19 mouse cellular contexts compared by ENCODE assay signal in the genomic region with DNA sequence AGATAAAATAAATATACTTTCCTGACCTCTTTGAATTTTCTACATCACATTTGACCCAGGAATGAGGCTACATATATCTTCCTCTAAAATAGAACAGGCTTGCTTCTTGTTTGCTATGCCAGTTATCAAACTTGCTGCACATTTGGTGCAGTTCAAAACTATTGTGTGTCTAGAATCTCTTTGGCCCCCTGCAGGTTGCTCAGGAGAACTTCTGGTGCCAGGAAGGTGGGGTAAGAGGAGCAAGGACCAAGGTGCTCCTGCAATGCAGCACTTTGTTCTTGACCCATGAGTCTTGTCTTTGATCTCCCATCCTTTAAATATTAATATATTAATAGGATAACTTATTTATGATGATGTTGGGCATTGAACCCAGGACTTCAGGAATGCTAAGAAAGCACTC.
DNase-seq lines count a peak whose midpoint lies in the region; ATAC-seq and TF ChIP-seq lines count a peak whose summit lies in the region.
"Had no signal": no experiment of that assay in that cellular context is flagged by ENCODE, and none has a peak within 500 bp of the region (broad histone marks: within the 10 kb centered on the region; RNA-seq: fewer than 3 reads in every experiment).

No protein-coding gene starts in this region.

- TF ChIP-seq CTCF in forebrain, postnatal 0 days (IDR thresholded peaks at IDR 0.05; ENCODE audit: low read depth), result peak; percentile 38
- TF ChIP-seq CTCF in liver, embryonic 14.5 days (IDR thresholded peaks at IDR 0.05; ENCODE audit: low read depth), result peak; percentile 30
- TF ChIP-seq CTCF in liver, postnatal 0 days (IDR thresholded peaks at IDR 0.05; ENCODE audit: low read depth), result no peak

- H3K4me2 ChIP-seq in forebrain, postnatal 0 days (ENCODE audit: low read depth), result no peak overlapping the region
- H3K4me2 ChIP-seq in forebrain, embryonic 12.5 days, result no peak overlapping the region
- no peak overlapping the region for H3K4me2 ChIP-seq in liver, embryonic 14.5 days (ENCODE audit: low read depth)
- H3K4me2 ChIP-seq in liver, postnatal 0 days (ENCODE audit: low read depth, low read length), result no peak overlapping the region
- H3K4me2 ChIP-seq in hindbrain, embryonic 16.5 days (ENCODE audit: low read length), result no peak overlapping the region
- H3K4me2 ChIP-seq: midbrain, embryonic 15.5 days; neural tube, embryonic 12.5 days; stomach, embryonic 15.5 days had no signal

- no peaks in the 10 kb centered on the region for H3K9me3 ChIP-seq in forebrain, postnatal 0 days (ENCODE audit: low read length)
- H3K9me3 ChIP-seq in forebrain, embryonic 12.5 days, result no peaks in the 10 kb centered on the region
- H3K9me3 ChIP-seq in liver, embryonic 14.5 days (ENCODE audit: control insufficient read depth, low read length), result no peaks in the 10 kb centered on the region
- H3K9me3 ChIP-seq in liver, postnatal 0 days (ENCODE audit: low read length), result no peaks in the 10 kb centered on the region
- H3K9me3 ChIP-seq in hindbrain, embryonic 16.5 days (ENCODE audit: control insufficient read depth, low read length), result no peaks in the 10 kb centered on the region
- H3K9me3 ChIP-seq: midbrain, embryonic 15.5 days; neural tube, embryonic 12.5 days; stomach, embryonic 15.5 days had no signal

- no peak overlapping the region for H3K4me3 ChIP-seq in forebrain, postnatal 0 days (ENCODE audit: low read depth, low read length)
- no peak overlapping the region for H3K4me3 ChIP-seq in forebrain, embryonic 12.5 days (replicated peaks)
- no peak overlapping the region for H3K4me3 ChIP-seq in liver, embryonic 14.5 days (ENCODE audit: insufficient read depth in 1 of 2, low read depth in 2 of 2, low read length in 2 of 2)
- no peak overlapping the region for H3K4me3 ChIP-seq in liver, postnatal 0 days (ENCODE audit: low read depth, low read length)
- H3K4me3 ChIP-seq in hindbrain, embryonic 16.5 days (ENCODE audit: low read length), result no peak overlapping the region
- H3K4me3 ChIP-seq: erythroblast, embryonic 14.5 days; midbrain, embryonic 15.5 days; neural tube, embryonic 12.5 days; stomach, embryonic 15.5 days had no signal

- H3K36me3 ChIP-seq in forebrain, postnatal 0 days (ENCODE audit: insufficient read depth), result no peaks in the 10 kb centered on the region
- H3K36me3 ChIP-seq in forebrain, embryonic 12.5 days (replicated peaks), result no peaks in the 10 kb centered on the region
- no peaks in the 10 kb centered on the region for H3K36me3 ChIP-seq in liver, embryonic 14.5 days (replicated peaks; ENCODE audit: control insufficient read depth, insufficient read depth, low read depth)
- no peaks in the 10 kb centered on the region for H3K36me3 ChIP-seq in liver, postnatal 0 days (replicated peaks; ENCODE audit: insufficient read depth, low read length)
- no peaks in the 10 kb centered on the region for H3K36me3 ChIP-seq in hindbrain, embryonic 16.5 days (ENCODE audit: control insufficient read depth, insufficient read depth, low read length)
- H3K36me3 ChIP-seq: midbrain, embryonic 15.5 days; neural tube, embryonic 12.5 days; stomach, embryonic 15.5 days had no signal

- peaks cover 20% of the 10 kb centered on the region for H3K4me1 ChIP-seq in forebrain, postnatal 0 days (ENCODE audit: insufficient read depth)
- peaks cover 32% of the 10 kb centered on the region for H3K4me1 ChIP-seq in forebrain, embryonic 12.5 days
- no peaks in the 10 kb centered on the region for H3K4me1 ChIP-seq in liver, embryonic 14.5 days (replicated peaks; ENCODE audit: control insufficient read depth in 2 of 2, insufficient read depth in 2 of 2, low read length in 1 of 2)
- no peaks in the 10 kb centered on the region for H3K4me1 ChIP-seq in liver, postnatal 0 days (ENCODE audit: insufficient read depth)
- peaks cover 20% of the 10 kb centered on the region for H3K4me1 ChIP-seq in hindbrain, embryonic 16.5 days (ENCODE audit: control insufficient read depth, insufficient read depth, low read depth, low read length)
- H3K4me1 ChIP-seq: stomach, embryonic 15.5 days had no signal

- TF ChIP-seq EP300 in liver, embryonic 14.5 days (IDR thresholded peaks at IDR 0.05; ENCODE audit: low read depth), result no peak
- TF ChIP-seq EP300 in liver, postnatal 0 days (IDR thresholded peaks at IDR 0.05; ENCODE audit: low read depth), result no peak

- no peak overlapping the region for H3K9ac ChIP-seq in forebrain, postnatal 0 days
- H3K9ac ChIP-seq in forebrain, embryonic 12.5 days, result no peak overlapping the region
- H3K9ac ChIP-seq in liver, embryonic 14.5 days (replicated peaks), result no peak overlapping the region; the same call in 1 of the 2 replicates
- H3K9ac ChIP-seq in liver, postnatal 0 days (replicated peaks), result no peak overlapping the region
- no peak overlapping the region for H3K9ac ChIP-seq in hindbrain, embryonic 16.5 days (ENCODE audit: low read depth, low read length)
- H3K9ac ChIP-seq: midbrain, embryonic 15.5 days; neural tube, embryonic 12.5 days; stomach, embryonic 15.5 days had no signal

- H3K27ac ChIP-seq in forebrain, postnatal 0 days (ENCODE audit: low read depth, low read length), result no peak overlapping the region
- H3K27ac ChIP-seq in forebrain, embryonic 12.5 days, result no peak overlapping the region
- H3K27ac ChIP-seq in liver, embryonic 14.5 days, result no peak overlapping the region
- H3K27ac ChIP-seq in liver, postnatal 0 days (ENCODE audit: low read depth), result no peak overlapping the region
- H3K27ac ChIP-seq in hindbrain, embryonic 16.5 days (ENCODE audit: low read depth, low read length), result no peak overlapping the region
- H3K27ac ChIP-seq: neural tube, embryonic 12.5 days; stomach, embryonic 15.5 days had no signal

- DNase-seq in forebrain, postnatal 0 days, result no peak
- no peak for DNase-seq in liver, embryonic 14.5 days (ENCODE audit: low read depth in 3 of 3, low spot score in 3 of 3)
- DNase-seq in liver, postnatal 0 days, result no peak
- peak; percentile 36 for DNase-seq in ES-CJ7 (ENCODE audit: low read depth, low spot score)
- peak; percentile 1 for DNase-seq in induced T-regulatory cell, adult 2 months (ENCODE audit: low read depth)
- DNase-seq in left cerebral cortex, adult 8-10 months (ENCODE audit: low spot score in 2 of 2), result no peak
- DNase-seq: adrenal gland, adult 2 months; cerebellum, adult 8-10 months; embryo, embryonic 11 days; heart, adult 18-20 months; heart, postnatal 14 days; lung, postnatal 36 days; thymus, postnatal 36 days had no signal

- H3K27me3 ChIP-seq in forebrain, postnatal 0 days (ENCODE audit: insufficient read depth, low read length), result no peaks in the 10 kb centered on the region
- H3K27me3 ChIP-seq in forebrain, embryonic 12.5 days, result no peaks in the 10 kb centered on the region
- no peaks in the 10 kb centered on the region for H3K27me3 ChIP-seq in liver, embryonic 14.5 days (ENCODE audit: control insufficient read depth, insufficient read depth, low read length)
- no peaks in the 10 kb centered on the region for H3K27me3 ChIP-seq in liver, postnatal 0 days (ENCODE audit: insufficient read depth, low read length)
- no peaks in the 10 kb centered on the region for H3K27me3 ChIP-seq in hindbrain, embryonic 16.5 days (replicated peaks; ENCODE audit: control insufficient read depth, insufficient read depth, low read length)
- H3K27me3 ChIP-seq: midbrain, embryonic 15.5 days; neural tube, embryonic 12.5 days; stomach, embryonic 15.5 days had no signal

- ATAC-seq in forebrain, postnatal 0 days, result no peak
- ATAC-seq in forebrain, embryonic 12.5 days (ENCODE audit: low FRiP score), result no peak
- ATAC-seq in liver, embryonic 14.5 days (ENCODE audit: insufficient read depth), result no peak
- no peak for ATAC-seq in liver, postnatal 0 days
- ATAC-seq in hindbrain, embryonic 16.5 days, result no peak
- ATAC-seq: midbrain, embryonic 15.5 days had no signal

Comparison
In these comparisons a context has a peak if more than half of its experiments do, and no peak if none do; other contexts are left out.
1. DNase-seq: peak in ES-CJ7 (single experiment) and induced T-regulatory cell, adult 2 months (single experiment); none in forebrain, postnatal 0 days (single experiment), liver, embryonic 14.5 days (0 of 3), liver, postnatal 0 days (single experiment) and left cerebral cortex, adult 8-10 months (0 of 2).